Mouse (Mus musculus) lung, postnatal 25 days (tissue): Measurements from ENCODE around the gene Ccdc88c.
"Not testable (repeated sequence)": the region's sequence is repeated elsewhere in the genome, so short reads cannot be mapped to it uniquely, and the experiment has no call there.

ENCODE experiments used
- DNase-seq: peaks from one replicate; pipeline ENCODE4 v3.0.0; 2022; ENCODE audit warnings: low spot score

The Ccdc88c gene

GRCm38 (mm10) chr12:101017971-101018371 is 10.9 kb downstream of the Ccdc88c start:
- DNase-seq: peak; percentile 68

- no peak for DNase-seq
These were observed 12.4 kb downstream of the Ccdc88c start for GRCm38 (mm10) chr12:101016412-101016928.

- peak; percentile 69 for DNase-seq
These were observed 12.9 kb downstream of the Ccdc88c start for GRCm38 (mm10) chr12:101015926-101016325.

- no peak for DNase-seq
These were observed 13.7 kb downstream of the Ccdc88c start for GRCm38 (mm10) chr12:101015165-101015560.

GRCm38 (mm10) chr12:101014549-101015164 is 14.2 kb downstream of the Ccdc88c start:
- DNase-seq: no peak

GRCm38 (mm10) chr12:101013668-101014067 is 15.2 kb downstream of the Ccdc88c start:
- DNase-seq: not testable (repeated sequence)

- no peak for DNase-seq
These were observed 15.7 kb downstream of the Ccdc88c start for GRCm38 (mm10) chr12:101013078-101013665.

- no peak for DNase-seq
These were observed 16.4 kb downstream of the Ccdc88c start for GRCm38 (mm10) chr12:101012197-101013077.

GRCm38 (mm10) chr12:101011017-101011416 is 17.8 kb downstream of the Ccdc88c start:
- no peak for DNase-seq

GRCm38 (mm10) chr12:101010148-101010920 is 18.5 kb downstream of the Ccdc88c start:
- DNase-seq: no peak

- no peak for DNase-seq
These were observed 19.6 kb downstream of the Ccdc88c start for GRCm38 (mm10) chr12:101009225-101009624.

- no peak for DNase-seq
These were observed 20.2 kb downstream of the Ccdc88c start for GRCm38 (mm10) chr12:101008648-101009047.

- no peak for DNase-seq
These were observed 20.8 kb downstream of the Ccdc88c start for GRCm38 (mm10) chr12:101007968-101008481.

- no peak for DNase-seq
These were observed 21.4 kb downstream of the Ccdc88c start for GRCm38 (mm10) chr12:101007427-101007826.

- DNase-seq: no peak
These were observed 23.0 kb downstream of the Ccdc88c start for GRCm38 (mm10) chr12:101005665-101006420.

- no peak for DNase-seq
These were observed 23.9 kb downstream of the Ccdc88c start for GRCm38 (mm10) chr12:101004982-101005381.

GRCm38 (mm10) chr12:101002801-101003513 is 25.9 kb downstream of the Ccdc88c start:
- DNase-seq: no peak

- DNase-seq: no peak
These were observed 29.5 kb downstream of the Ccdc88c start for GRCm38 (mm10) chr12:100999061-100999954.

- no peak for DNase-seq
These were observed 30.3 kb downstream of the Ccdc88c start for GRCm38 (mm10) chr12:100998564-100998962.
